Mouse (Mus musculus) right cerebral cortex, postnatal 10 days (tissue): Measurements from ENCODE around the gene Enpp6.
"Not testable (repeated sequence)": the region's sequence is repeated elsewhere in the genome, so short reads cannot be mapped to it uniquely, and the experiment has no call there.

Source experiments
- DNase-seq, 2 experiments: peaks; one replicate each; pipeline ENCODE4 v3.0.0; 2021; ENCODE audit warnings: low spot score in 2 of 2

Enpp6 gene

DNA sequence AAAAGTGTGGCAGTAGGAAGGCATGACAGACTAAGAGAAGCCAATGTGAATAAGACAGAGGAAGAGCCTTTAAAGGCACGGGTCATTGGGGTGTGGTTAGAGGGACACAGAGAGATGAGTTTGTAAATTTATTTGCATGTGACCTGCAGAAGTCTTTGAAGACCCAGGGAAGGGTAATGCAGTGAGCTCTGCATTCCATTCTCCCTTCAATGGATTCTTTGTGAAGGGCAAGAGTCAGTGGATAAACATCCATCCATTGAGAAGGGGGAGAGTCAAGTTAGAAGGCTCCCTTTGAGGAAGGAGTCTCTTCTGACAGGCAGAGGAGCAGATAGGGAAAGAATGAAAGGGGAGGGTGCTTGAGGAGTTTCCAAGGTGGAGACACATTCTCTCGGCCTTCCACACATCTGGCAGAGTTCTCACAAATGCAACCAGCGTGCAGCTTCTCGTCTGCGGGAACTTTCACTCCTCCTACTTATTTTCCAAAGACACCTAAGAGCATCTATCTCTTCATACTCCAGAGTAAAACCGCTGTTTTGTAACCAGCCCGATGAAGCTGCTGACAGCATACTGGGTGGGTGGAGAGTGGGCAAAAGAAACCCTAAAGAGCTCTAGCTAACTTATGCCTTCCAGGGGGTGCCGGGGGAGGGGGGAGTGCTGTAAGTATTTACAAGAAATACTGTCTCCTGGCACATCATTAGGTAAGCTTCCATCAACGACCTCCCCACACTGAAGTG, 9.4 kb downstream of the Enpp6 start:
- DNase-seq: no peak

DNA sequence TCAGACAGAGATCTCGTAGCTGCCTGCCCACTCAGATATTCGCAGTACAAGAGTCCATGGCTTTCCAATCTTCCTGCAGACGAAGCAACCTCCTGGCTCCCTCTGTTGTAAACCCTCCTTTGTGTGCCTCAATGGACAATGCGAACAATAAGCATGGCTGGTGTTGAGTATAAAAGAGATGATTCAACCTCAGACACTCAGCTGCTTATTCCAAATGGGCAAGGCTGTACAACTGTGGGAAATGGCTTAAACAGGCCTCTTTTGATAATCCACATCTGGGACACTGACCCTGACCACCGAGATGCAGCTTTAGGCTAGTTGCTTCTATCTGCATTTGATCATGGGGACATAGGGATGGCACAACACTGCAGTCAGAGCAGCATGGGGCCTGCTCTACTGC, 19.0 kb downstream of the Enpp6 start:
- no peak for DNase-seq

DNA sequence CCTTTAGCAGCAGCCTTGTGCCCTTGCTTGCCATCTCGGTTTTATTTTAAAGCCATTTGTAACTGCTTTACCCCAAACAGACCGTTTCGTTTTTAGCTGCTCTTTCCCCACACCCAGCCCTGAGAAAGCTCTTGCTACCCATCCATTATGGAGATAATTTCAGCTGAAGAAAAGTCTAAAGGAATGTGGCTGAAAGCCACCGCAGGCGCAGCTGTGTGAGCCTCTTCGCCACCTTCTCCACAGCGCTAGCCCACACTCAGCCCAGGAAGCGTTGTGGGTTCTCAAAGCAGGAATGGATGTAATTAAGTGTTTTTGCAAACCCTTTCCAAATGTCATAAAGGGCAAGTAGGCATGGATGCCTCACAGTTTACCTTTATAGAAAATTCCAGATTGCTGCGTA, 20.1 kb downstream of the Enpp6 start:
- DNase-seq: no peak

DNA sequence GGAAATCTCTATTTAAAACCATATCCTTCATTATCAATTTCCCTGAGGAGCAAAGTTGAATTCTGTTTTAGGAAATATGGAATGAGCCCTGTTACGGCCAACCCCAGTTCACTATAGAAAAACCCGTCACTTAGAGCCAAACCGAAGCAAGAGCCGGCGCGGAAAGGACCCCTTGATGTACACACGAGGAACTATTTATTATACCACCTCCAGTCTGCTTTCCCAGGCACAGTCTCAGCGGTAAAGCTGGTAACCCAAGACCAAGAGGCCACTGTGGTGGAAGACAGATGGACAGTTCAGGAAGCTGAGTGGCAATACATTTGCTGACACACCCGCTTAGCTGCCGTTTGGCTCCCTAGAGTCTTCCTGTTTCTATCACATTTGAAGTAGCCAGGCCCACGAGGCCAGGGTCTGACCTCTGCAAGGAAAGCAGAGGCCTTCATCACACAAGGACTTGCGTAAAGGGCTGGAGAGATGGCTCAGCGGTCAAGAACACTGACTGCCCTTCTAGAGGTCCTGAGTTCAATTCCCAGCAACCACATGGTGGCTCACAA, 21.6 kb downstream of the Enpp6 start:
- DNase-seq: no peak

DNA sequence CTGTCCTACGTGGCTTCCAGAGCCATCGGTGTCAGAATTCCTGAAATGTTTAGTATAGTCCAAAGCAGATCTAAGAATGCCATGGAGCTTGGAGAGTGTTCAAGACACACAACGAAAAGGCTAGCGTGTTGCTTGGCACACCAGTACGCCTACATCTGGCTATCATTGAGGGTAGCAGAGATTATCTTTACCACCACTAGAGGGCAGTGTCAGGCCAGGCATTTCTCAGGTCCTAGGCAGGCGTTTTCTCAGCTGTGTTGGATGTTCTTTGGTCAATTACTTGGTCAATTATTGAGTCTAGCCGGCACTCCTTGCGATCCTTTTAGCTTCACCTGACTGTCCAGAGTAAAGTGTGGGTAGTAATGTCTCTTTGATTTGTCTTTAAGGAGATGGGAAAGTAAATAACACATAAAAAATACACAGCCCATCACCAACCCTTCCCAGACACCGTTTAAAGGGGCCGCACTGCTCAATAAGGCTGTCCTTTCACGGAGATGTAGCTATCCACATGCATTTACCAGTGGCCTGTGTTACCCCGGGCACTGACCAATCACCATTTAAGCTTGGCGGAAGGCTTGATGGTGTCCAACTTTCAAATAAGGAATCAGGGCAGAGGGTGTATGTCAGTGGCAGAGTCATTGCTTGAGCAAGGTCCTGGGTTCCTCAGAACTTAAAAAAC, 29.7 kb downstream of the Enpp6 start:
- DNase-seq: peak; percentile 82 to 83

DNA sequence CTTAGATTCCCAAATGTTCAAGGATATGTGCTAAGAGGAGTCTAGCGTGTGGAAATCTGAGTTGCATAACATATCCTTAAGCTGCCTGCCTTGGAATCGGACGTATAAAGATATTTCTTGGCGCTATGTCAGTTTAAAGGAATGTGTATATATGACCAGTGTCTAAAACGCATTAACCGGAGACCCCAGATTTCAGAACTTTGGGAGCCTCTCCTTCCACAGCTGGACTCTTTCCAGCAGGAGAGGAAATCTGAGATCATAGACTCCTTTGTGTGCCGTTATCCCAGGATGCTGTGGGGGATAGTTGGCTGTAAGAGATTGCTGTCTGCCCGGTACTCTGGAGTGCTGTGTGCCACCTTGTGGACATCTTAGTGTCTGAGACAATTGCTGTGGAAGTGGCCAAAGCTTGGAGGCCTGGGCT, 34.5 kb downstream of the Enpp6 start:
- peak; percentile 29 for DNase-seq

DNA sequence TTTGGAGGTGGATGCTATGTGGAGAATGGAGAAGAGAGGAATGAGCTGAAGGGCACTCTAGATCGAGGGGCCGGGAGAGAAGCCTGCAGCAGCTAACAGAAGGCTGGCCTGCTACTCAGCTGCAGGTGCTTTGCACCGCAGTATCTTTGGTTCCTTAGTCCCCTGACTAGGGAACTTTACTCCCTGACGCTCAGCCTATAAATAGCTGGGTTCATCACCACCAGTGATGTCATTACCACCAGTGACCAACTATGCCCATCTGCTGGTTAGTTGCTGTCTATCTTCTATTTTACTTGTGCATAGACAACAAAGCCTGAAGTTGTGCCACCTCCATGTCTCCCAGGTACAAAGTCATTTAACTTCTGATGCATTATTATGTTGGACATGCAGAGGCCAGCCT, 37.9 kb downstream of the Enpp6 start:
- DNase-seq: no peak

DNA sequence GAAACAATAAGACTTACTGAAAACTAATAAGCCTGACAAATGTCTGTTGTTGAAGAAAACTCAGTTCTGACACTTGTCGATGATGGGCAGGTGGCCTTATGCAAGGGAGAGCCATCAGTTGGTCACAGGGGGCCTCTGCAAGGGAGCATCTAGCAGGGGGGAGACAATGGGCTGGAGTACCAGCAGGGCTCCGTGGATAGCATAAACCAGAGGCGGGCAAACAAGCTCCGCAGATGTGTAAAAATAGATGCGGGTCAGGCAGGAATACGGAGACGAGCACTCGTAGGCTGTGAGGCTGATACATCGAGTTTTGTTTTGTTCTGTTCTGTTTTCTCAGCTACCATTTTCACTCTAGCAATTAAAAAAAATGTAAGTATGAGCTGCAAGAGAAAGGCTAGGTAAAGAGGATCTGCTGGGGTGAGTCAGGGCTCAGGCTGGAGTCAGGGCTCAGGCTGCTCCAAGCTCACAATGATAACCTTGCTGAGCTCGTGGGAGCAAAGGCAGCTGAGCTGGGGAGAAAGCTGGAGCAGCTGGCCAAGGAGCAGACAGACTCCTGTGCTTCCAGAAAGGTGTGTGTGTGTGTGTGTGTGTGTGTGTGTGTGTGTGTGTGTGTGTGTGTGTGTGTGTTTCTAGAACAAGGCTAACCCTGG, 40.3 kb downstream of the Enpp6 start:
- DNase-seq: no peak

DNA sequence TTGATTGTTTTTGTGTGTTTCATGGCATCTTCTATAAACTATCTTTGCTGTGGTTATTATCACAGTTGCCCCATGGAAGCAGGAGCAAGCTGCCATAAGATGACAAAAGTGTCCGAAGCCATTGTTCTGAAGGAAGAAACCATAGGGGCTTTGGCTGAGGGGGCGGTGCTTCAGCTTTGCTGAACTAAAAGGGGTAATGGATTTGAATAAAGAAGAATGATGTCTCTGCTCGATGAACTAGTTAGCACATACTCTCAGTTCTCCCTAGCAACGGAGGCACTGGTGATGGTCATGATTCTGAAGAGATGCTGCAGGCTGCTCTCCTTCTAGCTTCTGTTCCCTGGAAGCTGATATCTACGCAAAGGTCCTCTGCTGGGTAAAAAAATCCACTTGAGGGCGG, 41.8 kb downstream of the Enpp6 start:
- DNase-seq: peak in 1 of 2 experiments; percentile 24

DNA sequence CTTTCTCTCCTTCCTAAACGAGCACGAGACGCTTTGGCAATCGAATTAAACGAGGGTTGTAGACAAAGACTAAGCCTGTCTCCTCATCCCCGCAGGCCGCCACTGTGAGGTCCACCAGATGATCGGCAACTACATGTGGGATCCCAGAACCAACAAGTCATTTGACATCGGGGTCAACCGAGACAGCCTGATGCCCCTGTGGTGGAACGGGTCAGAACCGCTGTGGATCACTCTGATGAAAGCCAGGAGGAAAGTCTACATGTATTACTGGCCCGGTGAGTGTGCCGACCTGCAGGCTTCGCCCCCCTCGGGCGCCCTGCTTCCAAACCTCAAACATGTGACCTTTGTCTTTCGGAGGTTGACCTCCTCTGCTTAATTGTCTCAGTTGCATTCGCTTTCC, 43.6 kb downstream of the Enpp6 start:
- no peak for DNase-seq

DNA sequence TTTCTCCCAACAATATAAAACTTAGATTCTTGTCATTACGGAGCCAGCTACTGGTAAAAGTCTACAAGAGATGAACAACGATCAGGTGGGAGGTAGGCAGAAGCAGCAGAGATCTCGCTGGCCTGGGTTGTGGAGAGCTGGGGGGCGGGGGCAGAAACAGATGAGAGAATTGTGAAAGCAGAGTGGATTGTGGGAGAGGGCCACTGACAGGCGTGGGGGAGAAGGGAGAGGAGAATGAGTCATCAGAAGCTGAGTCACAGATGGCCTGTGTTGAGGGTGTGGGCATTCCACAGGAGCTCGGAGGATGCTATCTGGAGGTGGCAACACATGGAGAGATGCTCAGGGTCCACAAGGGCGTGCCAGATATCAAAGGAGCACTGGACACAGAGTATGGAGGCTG, 45.4 kb downstream of the Enpp6 start:
- no peak for DNase-seq

DNA sequence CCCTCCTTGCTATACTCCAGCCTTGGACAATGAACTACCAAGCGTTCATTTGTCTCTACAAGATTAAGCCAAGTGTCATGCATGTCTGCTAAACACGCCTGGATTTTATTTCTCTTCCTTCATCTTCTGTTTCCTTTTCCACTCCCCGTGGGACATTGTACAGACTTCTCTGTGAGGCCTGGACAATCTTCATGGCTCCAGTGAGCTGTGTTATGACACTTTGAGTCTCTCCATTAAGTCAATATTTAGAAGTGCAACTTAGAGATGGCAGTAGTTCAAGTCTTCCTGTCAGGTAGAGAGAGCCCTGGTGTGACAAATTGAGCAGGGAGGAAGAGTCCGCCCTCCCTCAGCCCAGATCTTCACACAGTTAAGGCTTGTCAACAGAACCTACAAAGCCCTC, 47.3 kb downstream of the Enpp6 start:
- DNase-seq: no peak

DNA sequence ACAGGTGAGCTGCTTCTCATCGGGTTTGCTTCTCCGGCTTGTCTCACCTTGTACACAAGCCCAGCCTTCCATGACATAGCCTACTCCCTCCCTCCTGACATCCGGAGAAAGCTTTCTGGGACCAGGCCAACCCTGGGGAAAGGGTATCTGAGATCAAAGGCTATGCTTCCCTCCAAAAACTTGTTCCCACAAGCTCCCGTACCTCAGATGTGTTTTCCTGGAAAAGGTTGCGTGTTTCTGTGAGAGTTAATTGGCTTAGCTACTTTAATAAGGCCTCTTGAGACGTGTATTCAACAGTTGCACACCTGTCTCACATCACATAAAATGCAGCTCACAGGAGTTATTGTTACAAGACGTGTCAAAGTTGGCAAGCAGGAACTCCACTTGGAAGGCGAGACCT, 49.8 kb downstream of the Enpp6 start:
- no peak for DNase-seq

DNA sequence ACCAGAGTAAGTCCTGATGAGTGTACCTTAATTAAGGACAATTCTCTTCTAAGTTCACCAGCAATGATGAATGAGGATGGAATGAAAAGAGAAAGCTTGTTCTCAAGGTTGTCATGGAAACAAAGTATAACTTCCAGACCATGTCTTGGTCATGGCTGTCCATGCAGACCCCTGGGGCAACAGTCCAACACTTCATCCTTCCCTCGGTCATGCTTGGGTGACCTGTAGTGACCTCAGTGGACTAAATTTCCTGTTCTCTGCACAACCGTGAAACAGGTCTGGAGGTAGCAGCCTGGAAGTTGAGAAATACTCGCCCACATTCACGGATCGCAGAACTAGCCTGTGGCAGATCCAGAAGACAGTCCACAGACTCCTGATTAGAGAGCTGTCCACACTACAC, 50.7 kb downstream of the Enpp6 start:
- DNase-seq: no peak

DNA sequence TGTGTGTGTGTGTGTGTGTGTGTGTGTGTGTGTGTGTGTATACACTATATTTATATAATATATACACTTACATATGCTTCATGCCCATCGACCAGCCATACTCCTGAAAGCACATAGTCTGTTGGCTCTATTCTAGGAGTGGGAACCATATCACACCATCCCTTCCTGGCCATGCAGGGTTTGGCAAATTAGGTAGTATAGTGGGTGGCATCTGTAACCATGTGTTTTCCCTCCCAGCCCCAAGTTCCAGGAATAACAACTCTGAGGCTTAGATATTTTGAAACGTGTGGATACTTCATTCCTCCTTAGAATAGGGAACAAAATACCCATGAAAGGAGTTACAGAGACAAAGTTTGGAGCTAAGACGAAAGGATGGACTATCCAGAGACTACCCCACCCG, 53.5 kb downstream of the Enpp6 start:
- DNase-seq: not testable (repeated sequence)

DNA sequence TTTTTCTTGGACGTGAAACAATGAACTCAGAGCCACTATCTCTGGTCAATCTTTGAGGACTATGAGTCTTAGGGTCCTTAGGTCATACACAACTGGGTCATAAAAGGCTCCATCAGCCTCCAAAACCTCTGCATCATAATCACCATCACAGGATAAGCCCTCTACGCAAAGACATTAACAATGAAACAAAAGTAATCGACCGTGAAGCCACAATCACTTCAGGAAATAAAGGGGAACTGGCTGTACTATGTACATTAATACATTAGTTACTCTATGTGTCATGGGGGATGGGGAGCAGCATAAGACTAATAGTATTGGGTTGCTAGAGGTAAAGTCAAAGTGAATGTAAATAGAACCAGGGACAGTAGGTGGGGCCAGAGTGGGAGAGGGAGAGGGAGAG, 59.7 kb downstream of the Enpp6 start:
- no peak for DNase-seq

DNA sequence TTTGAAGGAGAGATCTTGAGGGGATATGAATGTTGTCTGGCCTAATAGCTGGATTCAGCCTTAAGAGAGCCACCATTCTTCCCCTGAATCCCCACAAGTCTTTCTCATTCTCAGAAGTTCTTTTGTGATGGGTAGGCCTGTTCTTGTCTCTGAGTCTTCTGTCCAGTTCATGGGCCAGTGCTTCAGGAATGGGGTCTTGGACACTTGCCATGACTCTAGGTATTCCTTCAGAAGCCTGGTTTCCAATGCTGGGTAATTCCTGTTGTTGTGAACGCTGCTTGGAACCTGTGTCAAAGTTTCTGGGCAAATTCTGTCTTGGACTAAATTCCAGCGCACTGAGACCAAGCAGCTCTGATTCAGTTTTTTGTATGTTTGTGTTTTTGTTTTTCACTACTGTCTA, 60.5 kb downstream of the Enpp6 start:
- no peak for DNase-seq

DNA sequence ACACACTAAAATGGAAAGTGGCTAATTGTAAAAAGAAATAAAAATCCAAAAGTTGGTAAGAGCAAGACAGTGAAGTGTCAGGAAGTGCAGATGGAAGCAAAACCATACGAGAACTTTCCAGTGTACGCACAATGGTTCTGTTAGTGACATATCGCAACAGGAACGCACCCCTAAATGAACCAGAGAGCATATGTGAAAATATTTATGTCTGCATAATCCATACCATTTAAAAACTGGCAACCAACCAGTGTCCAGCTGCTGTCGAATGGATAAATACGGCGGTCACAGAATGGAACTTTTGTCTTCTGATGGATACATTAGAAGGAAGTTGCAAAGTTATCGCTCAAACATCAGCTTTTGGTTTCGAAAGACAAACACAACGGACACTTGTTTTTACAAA, 61.9 kb downstream of the Enpp6 start:
- no peak for DNase-seq

DNA sequence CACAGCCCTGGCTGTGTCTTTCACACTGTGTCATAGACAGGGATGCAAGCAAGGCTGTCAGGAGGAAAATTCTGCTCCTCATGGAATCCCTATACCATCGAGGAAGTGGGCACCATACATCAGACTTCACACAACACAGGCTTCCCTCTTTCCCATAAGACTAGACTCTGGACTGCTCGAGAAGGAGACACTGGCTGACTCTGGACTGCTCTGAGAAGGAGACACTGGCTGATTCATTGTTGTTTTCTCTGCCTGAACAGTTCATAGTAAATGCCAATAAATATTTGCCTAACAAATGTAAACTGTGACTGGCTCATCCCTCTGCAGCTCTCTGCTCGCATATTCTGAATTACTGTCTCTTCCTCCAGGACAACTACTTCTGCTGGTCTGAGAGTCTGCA, 66.0 kb downstream of the Enpp6 start:
- no peak for DNase-seq

DNA sequence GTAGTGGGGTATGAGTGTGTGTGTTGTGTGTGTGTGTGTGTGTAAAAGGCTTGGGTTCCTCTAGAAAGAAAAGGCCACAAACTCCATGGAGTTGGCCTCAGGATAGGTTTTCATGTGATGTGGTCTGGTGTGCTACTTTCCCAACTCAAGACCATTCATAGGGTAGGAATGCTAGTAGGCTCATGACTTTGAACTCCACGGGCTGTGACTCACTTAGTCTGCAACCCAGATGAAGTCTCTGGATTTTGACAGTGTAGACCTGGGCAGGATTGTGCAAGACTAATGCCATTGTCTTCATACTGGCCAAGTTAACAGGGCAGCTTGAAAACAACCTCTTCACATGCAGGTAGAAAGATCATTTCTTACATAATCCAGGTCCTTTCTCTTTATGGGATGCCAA, 69.4 kb downstream of the Enpp6 start:
- DNase-seq: no peak

DNA sequence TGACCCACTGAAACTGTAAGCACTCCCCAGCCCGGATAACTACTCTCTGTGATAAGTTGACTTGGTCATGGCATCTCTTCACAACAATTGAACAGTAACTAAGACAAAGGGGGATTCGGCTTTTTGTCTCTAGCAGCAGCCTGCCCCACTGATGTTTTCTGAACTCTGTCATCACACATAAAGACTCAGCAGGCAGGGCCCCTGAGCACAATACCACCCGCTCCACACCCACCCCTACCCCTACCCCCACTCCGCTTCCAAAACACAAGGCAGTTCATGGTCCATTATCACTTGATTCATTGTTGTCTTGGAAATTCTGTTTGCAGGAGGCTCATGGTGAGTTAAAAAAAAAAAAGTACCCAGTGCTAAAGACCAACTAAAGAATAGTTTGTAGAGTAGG, 71.8 kb downstream of the Enpp6 start:
- DNase-seq: no peak

DNA sequence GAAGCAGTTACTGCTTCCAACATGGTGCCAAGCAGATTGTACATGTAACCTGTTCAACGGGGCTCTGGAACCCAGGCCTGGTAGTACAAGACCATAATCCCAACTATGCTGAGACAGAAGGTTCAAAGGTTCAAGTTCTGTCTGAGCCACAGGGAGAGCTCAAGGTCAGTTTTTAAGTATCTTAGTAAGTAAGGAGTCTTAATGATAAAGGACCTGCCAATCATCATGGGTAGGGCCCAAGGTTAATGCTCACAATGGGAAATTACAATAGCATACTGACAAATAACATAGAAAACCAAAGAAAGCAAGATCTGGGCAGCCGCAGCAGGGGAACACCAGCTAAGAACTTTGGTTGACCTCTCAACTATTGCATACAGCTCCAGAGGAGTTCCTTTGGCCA, 72.3 kb downstream of the Enpp6 start:
- DNase-seq: no peak
